Mouse (Mus musculus) embryonic facial prominence, embryonic 11.5 days (tissue): ENCODE data around the gene Tmem52. TPM values are rescaled to one million over a fixed set of nuclear protein-coding genes. Genes with fewer than 3 reads are reported as not detected.
"Not testable (repeated sequence)": the region's sequence is repeated elsewhere in the genome, so short reads cannot be mapped to it uniquely, and the experiment has no call there.

Experiments
- ATAC-seq: fragments of 200-750 bp; cut with Nextera tagmentation; replicated peaks from 2 replicates; pipeline ENCODE4 v1.8.0; 2017; ENCODE audit warnings: low read depth; ENCODE audit not compliant: insufficient number of reproducible peaks, low FRiP score, low TSS enrichment
- DNase-seq: peaks from one replicate; pipeline ENCODE4 v3.0.0-alpha.2; 2015; ENCODE audit warnings: low spot score
- H3K27ac ChIP-seq: fragments of 300-500 bp; sonication (generic); replicated peaks from 2 replicates; pipeline ENCODE4 v1.5.1; 2014; ENCODE audit warnings: mild to moderate bottlenecking, low read depth, low read length, control low read depth
- H3K27me3 ChIP-seq: fragments of 300-500 bp; sonication (generic); 2 replicates; pipeline ENCODE4 v1.6.1; 2014; ENCODE audit warnings: mild to moderate bottlenecking, low read length, moderate library complexity, mixed read lengths; ENCODE audit not compliant: control insufficient read depth, insufficient read depth
- H3K36me3 ChIP-seq: fragments of 300-500 bp; sonication (generic); replicated peaks from 2 replicates; pipeline ENCODE4 v1.6.1; 2014; ENCODE audit warnings: low read depth, mild to moderate bottlenecking, low read length, moderate library complexity, mixed read lengths; ENCODE audit not compliant: control insufficient read depth, insufficient read depth
- H3K4me1 ChIP-seq: fragments of 300-500 bp; sonication (generic); 2 replicates; pipeline ENCODE4 v1.6.1; 2014; ENCODE audit warnings: low read length, mixed read lengths; ENCODE audit not compliant: control insufficient read depth, insufficient read depth
- H3K4me2 ChIP-seq: fragments of 300-500 bp; sonication (generic); 2 replicates; pipeline ENCODE4 v1.6.1; 2014; ENCODE audit warnings: low read depth, mild to moderate bottlenecking, control low read depth, low read length, moderate library complexity
- H3K4me3 ChIP-seq: fragments of 300-500 bp; sonication (generic); 2 replicates; pipeline ENCODE4 v1.5.1; 2014; ENCODE audit warnings: low read depth, low read length, control low read depth
- H3K9ac ChIP-seq: fragments of 300-500 bp; sonication (generic); replicated peaks from 2 replicates; pipeline ENCODE4 v1.6.1; 2014; ENCODE audit warnings: mild to moderate bottlenecking, control low read depth, low read length
- H3K9me3 ChIP-seq: fragments of 300-500 bp; sonication (generic); replicated peaks from 2 replicates; pipeline ENCODE4 v1.6.1; 2016; ENCODE audit warnings: mild to moderate bottlenecking, low read length, inconsistent platforms, mixed read lengths; ENCODE audit not compliant: control insufficient read depth
- WGBS: fragments of 180-500 bp; shearing (Covaris S2); extraction: QIAGEN DNeasy Blood & Tissue Kit; methylation state at CpG from one replicate; pipeline ENCODE4 v1.1.7; 2014; 5-methylcytosine and 5-hydroxymethylcytosine counted together
- polyA plus RNA-seq: library from polyadenylated mRNA; unstranded; fragments of >200 nt; fragmentation: Nextera tagmentation; extraction: Ambion mirVana; gene quantifications from 2 replicates; pipeline ENCODE4 v1.2.1, GENCODE M21; 2014

The Tmem52 gene
- not detected in 2 replicates for polyA plus RNA-seq

DNA sequence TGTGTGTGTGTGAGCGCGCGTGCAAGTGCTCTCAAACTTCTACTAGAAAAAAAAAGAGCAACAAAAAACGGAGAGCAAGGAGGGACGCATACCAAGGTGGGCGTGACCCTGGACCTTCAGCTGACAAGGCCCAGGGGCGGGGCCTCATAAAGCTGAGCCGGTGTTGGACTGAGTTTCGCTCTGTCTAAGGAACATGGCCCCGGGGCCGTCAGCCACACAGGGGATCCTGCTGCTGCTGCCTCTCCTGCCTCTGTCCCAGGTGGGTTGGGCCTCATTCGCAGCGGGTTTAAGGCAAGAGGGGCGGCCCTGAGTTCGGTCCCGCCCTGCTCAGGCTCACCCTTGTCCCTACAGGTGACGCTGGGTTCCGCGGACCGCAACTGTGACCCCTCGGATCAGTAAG, at the start of gene Tmem52:
TSS of gene Tmem52 (plus strand) at position 163 of the 400 bp plus-strand sequence.
- peaks cover 2% of the 10 kb centered on the region; the same call in 1 of the 2 replicates for H3K27me3 ChIP-seq
- no peak within 1 kb of the TSS for H3K27ac ChIP-seq
- peak within 1 kb of the TSS; percentile 32 for H3K4me2 ChIP-seq
- H3K4me3 ChIP-seq, result no peak within 1 kb of the TSS
- H3K36me3 ChIP-seq, result no peaks in the 10 kb centered on the region
- ATAC-seq (no peak), DNase-seq (peak; percentile 62)
- H3K9me3 ChIP-seq, result no peaks in the 10 kb centered on the region
- peak within 1 kb of the TSS; percentile 18; the same call in 1 of the 2 replicates for H3K9ac ChIP-seq
- H3K4me1 ChIP-seq, result no peaks in the 10 kb centered on the region; the same call in 1 of the 2 replicates
- 12% methylated on average over 21 of the region's 21 CpGs for WGBS

DNA sequence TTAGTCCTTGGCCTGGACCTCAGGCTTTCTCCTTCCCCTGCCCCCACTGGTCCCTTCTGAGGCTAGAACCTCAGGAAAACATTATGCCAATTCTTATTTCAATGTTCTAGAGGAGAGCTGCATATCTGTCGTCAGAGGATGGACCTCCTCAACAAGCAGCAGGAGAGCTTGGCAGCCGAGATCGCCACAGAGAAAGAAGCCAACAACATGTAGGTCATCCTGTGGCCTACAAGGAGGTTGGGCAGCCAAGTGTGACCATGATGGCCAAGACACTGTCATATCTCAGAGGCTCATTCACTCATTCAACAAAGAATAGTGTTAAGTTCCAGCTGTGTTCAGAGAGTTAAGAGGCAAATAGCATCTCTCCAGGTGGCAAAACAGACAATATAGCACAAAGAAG, 48.8 kb upstream of the Tmem52 start:
- no peak overlapping the region for H3K27ac ChIP-seq
- H3K36me3 ChIP-seq, result no peaks in the 10 kb centered on the region
- 92% methylated on average over 3 of the region's 3 CpGs for WGBS
- no peak overlapping the region for H3K4me3 ChIP-seq
- H3K9me3 ChIP-seq, result no peaks in the 10 kb centered on the region
- DNase-seq (no peak), ATAC-seq (no peak)
- H3K27me3 ChIP-seq, result no peaks in the 10 kb centered on the region
- H3K4me1 ChIP-seq, result no peaks in the 10 kb centered on the region
- no peak overlapping the region for H3K4me2 ChIP-seq
- no peak overlapping the region for H3K9ac ChIP-seq

DNA sequence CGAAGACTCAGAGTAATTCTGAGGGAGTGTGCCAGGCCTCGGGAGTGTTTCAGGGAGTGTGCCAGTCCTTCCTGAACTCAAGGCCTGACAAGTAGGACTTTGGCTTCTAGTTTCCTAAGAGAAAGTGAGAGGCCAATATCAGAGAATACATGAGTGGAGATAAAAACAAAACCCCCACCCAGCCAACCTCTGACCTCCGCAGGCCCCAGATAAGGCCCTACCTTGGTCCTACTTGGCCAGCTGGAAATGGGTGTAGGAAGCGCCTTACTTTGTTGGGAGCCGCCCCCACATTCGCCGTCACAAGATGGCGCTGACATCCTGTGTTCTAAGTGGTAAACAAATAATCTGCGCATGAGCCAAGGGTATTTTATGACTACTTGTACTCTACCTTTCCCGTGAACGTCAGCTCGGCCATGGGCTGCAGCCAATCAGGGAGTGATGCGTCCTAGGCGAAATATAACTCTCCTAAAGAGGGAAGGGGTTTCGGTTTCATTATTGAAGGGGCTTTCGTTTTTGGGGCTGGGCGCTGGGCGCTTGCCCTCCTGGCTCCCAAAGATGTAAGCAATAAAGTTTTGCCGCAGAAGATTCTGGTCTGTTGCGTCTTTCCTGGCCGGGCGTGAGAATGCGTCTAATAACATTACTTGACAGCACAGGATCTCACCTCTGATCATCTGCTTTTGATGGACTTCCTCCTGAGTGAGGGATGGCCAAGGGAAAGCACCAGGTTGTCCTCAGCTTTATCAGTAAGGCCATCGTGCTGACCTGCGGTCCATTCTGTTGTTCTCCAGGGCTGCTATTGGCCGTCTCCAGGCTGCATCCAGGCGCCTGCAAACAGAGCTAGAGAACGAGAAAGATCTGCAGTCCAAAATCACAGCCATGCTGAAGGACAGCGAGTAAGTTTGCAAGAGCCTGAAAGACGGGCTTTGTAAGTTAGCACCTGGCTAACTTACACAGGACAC, 47.2 kb upstream of the Tmem52 start:
- not testable (repeated sequence) for H3K9ac ChIP-seq, H3K4me2 ChIP-seq, H3K27ac ChIP-seq, DNase-seq, ATAC-seq, H3K36me3 ChIP-seq, H3K9me3 ChIP-seq, H3K4me3 ChIP-seq, H3K27me3 ChIP-seq, H3K4me1 ChIP-seq
- 84% methylated on average over 20 of the region's 30 CpGs for whole genome bisulfite sequencing

DNA sequence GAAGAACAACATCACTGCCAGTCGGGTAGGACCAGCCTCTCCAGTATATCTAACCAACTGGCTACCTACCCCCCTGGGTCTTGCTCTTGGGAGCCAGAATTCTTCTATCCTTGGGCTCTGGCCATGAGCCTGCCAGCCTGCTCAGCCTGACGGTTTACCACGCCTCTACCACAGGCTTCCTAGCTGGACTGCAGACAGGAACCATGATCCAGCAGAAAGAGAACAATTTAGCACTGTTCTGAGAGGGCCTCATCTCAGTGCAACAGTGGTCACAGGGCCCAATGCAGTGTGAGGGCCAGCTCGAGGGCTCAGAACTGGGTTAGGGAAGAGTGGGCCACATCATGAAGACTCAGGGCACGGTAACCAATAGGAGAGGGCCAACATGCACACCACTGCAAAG, 44.9 kb upstream of the Tmem52 start:
- no peaks in the 10 kb centered on the region for H3K27me3 ChIP-seq
- H3K27ac ChIP-seq, result no peak overlapping the region
- no peak for DNase-seq
- H3K4me3 ChIP-seq, result no peak overlapping the region
- no peaks in the 10 kb centered on the region for H3K4me1 ChIP-seq
- WGBS, result 86% methylated on average over 5 of the region's 5 CpGs
- no peak overlapping the region for H3K4me2 ChIP-seq
- no peak for ATAC-seq
- no peaks in the 10 kb centered on the region for H3K9me3 ChIP-seq
- H3K9ac ChIP-seq, result no peak overlapping the region
- no peaks in the 10 kb centered on the region for H3K36me3 ChIP-seq

DNA sequence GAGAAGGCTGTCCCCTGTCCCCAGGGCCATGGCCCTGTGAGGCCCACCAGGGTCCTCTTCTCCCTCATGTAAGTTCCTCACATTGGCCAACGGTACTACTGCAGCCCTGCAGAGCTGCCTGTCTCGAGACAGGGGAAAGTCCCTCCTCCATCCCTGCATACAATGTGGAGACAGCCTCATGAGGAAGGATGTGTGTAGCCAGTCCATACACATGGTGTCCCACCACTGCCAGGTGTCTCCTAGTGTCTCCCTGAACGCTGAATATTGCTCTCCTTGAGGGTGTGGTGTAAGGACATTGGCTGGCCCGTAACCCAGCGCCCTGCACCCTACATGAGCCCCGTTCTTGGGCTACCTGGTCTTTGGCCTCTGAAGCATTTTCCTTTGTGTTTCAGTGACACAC, 42.6 kb upstream of the Tmem52 start:
- ATAC-seq (no peak), DNase-seq (no peak)
- WGBS, result 79% methylated on average over 6 of the region's 6 CpGs
- Histone ChIP-seq H3K36me3 (no peaks in the 10 kb centered on the region), H3K9me3 (no peaks in the 10 kb centered on the region), H3K4me1 (no peaks in the 10 kb centered on the region), H3K4me2 (no peak overlapping the region), H3K4me3 (no peak overlapping the region), H3K27me3 (no peaks in the 10 kb centered on the region), H3K27ac (no peak overlapping the region), H3K9ac (no peak overlapping the region)

DNA sequence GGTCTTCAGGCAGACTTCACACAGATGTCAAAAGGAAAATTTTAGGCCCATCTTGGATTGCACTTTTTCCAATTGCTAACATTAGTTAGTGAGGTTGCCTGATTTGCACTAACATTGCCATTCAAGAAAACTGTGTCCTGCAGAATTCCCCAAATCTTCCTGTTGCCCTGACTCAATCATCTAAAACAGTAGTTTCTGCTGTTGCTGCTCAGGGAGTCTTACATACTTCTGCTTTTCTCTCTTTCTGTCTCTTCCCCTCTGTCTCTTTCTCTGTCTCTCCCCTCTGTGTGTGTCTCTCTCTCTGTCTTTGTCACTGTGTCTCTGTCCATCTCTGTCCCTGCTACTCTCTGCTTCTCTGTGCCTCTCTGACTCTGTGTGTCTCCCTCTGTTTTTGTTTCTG, 40.5 kb upstream of the Tmem52 start:
- Histone ChIP-seq H3K4me2 (no peak overlapping the region), H3K36me3 (no peaks in the 10 kb centered on the region), H3K9me3 (no peaks in the 10 kb centered on the region), H3K27ac (no peak overlapping the region), H3K4me3 (no peak overlapping the region), H3K4me1 (no peaks in the 10 kb centered on the region), H3K9ac (no peak overlapping the region), H3K27me3 (no peaks in the 10 kb centered on the region)
- DNase-seq (no peak), ATAC-seq (no peak)

DNA sequence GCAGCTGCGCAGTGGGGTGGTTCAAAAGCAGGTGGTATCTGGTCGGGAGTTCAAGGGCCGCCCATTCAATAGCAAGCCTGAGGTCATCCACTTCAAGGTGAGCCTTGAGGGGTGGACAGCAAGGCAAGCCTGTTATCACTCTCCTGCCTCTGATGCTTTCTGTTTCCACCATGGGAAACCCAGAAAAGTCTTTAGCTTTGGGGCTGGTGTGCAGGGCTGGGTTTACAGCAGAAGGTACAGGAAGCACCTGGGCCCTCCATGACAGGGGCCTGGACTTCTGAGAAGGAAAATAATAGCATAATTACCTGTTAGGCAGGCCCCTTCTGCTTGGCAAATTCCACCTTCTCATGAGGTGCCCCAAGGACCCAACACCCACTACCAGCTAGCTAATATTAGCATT, 39.7 kb upstream of the Tmem52 start:
- WGBS, result 71% methylated on average over 3 of the region's 3 CpGs

DNA sequence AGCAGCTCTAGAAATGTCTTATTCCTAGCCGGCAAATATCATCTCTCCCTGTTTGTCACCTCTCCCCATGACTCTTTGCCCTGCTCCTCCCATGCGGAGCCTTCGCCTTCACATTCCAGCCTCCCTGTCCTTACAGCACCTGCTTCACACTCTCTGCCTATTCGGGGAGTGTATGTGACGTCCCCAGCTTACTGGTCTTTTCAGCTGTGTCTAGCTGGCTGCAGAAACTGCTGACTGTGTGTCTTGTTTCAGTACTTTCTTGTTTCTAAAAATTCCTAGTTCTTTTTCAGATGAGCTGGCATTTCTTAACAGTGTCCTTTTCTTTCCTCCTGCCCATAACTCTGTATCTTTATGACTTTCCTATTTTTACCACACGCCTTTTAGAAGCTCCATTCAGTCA, 36.6 kb upstream of the Tmem52 start:
- no peak overlapping the region for H3K4me3 ChIP-seq
- ATAC-seq (no peak), DNase-seq (no peak)
- H3K4me2 ChIP-seq, result no peak overlapping the region
- H3K4me1 ChIP-seq, result no peaks in the 10 kb centered on the region
- WGBS, result 90% methylated on average over 6 of the region's 6 CpGs
- no peaks in the 10 kb centered on the region for H3K27me3 ChIP-seq
- no peak overlapping the region for H3K27ac ChIP-seq
- no peak overlapping the region for H3K9ac ChIP-seq
- no peaks in the 10 kb centered on the region for H3K9me3 ChIP-seq
- no peaks in the 10 kb centered on the region for H3K36me3 ChIP-seq

More for the DNA sequence above, 39.7 kb upstream of the Tmem52 start:
- Histone ChIP-seq H3K9ac (no peak overlapping the region), H3K4me2 (no peak overlapping the region), H3K27me3 (no peaks in the 10 kb centered on the region), H3K4me3 (no peak overlapping the region), H3K4me1 (no peaks in the 10 kb centered on the region), H3K27ac (no peak overlapping the region), H3K9me3 (no peaks in the 10 kb centered on the region), H3K36me3 (no peaks in the 10 kb centered on the region)
- DNase-seq (no peak), ATAC-seq (no peak)
